Mouse (Mus musculus) forebrain, embryonic 12.5 days (tissue): ENCODE measurements around the gene Ufc1. TPM values are rescaled to one million over a fixed set of nuclear protein-coding genes. Genes with fewer than 3 reads are reported as not detected.
"Not testable (repeated sequence)": the region's sequence is repeated elsewhere in the genome, so short reads cannot be mapped to it uniquely, and the experiment has no call there.

Source experiments
- ATAC-seq: fragments of 200-750 bp; cut with Nextera tagmentation; 2 replicates; pipeline ENCODE4 v1.8.0; 2017; ENCODE audit warnings: moderate TSS enrichment; ENCODE audit not compliant: low FRiP score
- H3K27ac ChIP-seq: fragments of 300-500 bp; sonication (generic); 2 replicates; pipeline ENCODE4 v1.5.1; 2016; ENCODE audit warnings: mild to moderate bottlenecking
- H3K27me3 ChIP-seq: fragments of 300-500 bp; sonication (generic); 2 replicates; pipeline ENCODE4 v1.6.1; 2016; ENCODE audit warnings: mild to moderate bottlenecking
- H3K36me3 ChIP-seq: fragments of 300-500 bp; sonication (generic); replicated peaks from 2 replicates; pipeline ENCODE4 v1.6.1; 2016; ENCODE audit warnings: mild to moderate bottlenecking
- H3K4me1 ChIP-seq: fragments of 300-500 bp; sonication (generic); 2 replicates; pipeline ENCODE4 v1.6.1; 2016
- H3K4me2 ChIP-seq: fragments of 300-500 bp; sonication (generic); 2 replicates; pipeline ENCODE4 v1.6.1; 2016; ENCODE audit warnings: mild to moderate bottlenecking, moderate library complexity
- H3K4me3 ChIP-seq: fragments of 300-500 bp; sonication (generic); replicated peaks from 2 replicates; pipeline ENCODE4 v1.5.1; 2016; ENCODE audit warnings: mild to moderate bottlenecking
- H3K9ac ChIP-seq: fragments of 300-500 bp; sonication (generic); 2 replicates; pipeline ENCODE4 v1.6.1; 2016; ENCODE audit warnings: mild to moderate bottlenecking
- H3K9me3 ChIP-seq: fragments of 300-500 bp; sonication (generic); 2 replicates; pipeline ENCODE4 v1.6.1; 2016
- WGBS: fragments of 180-500 bp; shearing (Covaris S2); methylation state at CpG from one replicate; pipeline ENCODE4 v1.1.7; 2016; 5-methylcytosine and 5-hydroxymethylcytosine counted together
- polyA plus RNA-seq: library from polyadenylated mRNA; unstranded; fragments of >200 nt; fragmentation: Nextera tagmentation; extraction: Ambion mirVana; gene quantifications from 2 replicates; pipeline ENCODE4 v1.2.1, GENCODE M21; 2016

Ufc1 gene
- polyA plus RNA-seq, 1 experiment from 2014 or later, result 98.4 TPM

- H3K9ac ChIP-seq, result no peak overlapping the region
- no peak for ATAC-seq
- H3K4me1 ChIP-seq, result 0 out of 2 replicates have a peak, but pooled peaks cover 4% of the 10 kb centered on the region
- H3K4me2 ChIP-seq, result no peak overlapping the region
- H3K4me3 ChIP-seq, result no peak overlapping the region
- H3K27me3 ChIP-seq, result no peaks in the 10 kb centered on the region
- H3K36me3 ChIP-seq, result 0 out of 2 replicates have a peak, but pooled peaks cover 6% of the 10 kb centered on the region
- no peak overlapping the region for H3K27ac ChIP-seq
- no peaks in the 10 kb centered on the region for H3K9me3 ChIP-seq
Measured at GRCm38 (mm10) chr1:171321415-171321814, 26.6 kb upstream of the Ufc1 start.

GRCm38 (mm10) chr1:171320151-171320550 is 25.3 kb upstream of the Ufc1 start:
- Histone ChIP-seq H3K4me1 (no peaks in the 10 kb centered on the region), H3K4me2 (no peak overlapping the region), H3K9me3 (no peaks in the 10 kb centered on the region), H3K27me3 (no peaks in the 10 kb centered on the region), H3K9ac (no peak overlapping the region), H3K27ac (no peak overlapping the region), H3K36me3 (0 out of 2 replicates have a peak, but pooled peaks cover 3% of the 10 kb centered on the region), H3K4me3 (no peak overlapping the region)
- no peak for ATAC-seq
- WGBS, result 6% methylated on average over 5 of the region's 5 CpGs

- no peak for ATAC-seq
- no peak overlapping the region for H3K4me2 ChIP-seq
- no peak overlapping the region for H3K4me3 ChIP-seq
- 8% methylated on average over 7 of the region's 7 CpGs for WGBS
- H3K27me3 ChIP-seq, result no peaks in the 10 kb centered on the region
- no peaks in the 10 kb centered on the region for H3K9me3 ChIP-seq
- H3K27ac ChIP-seq, result no peak overlapping the region
- H3K9ac ChIP-seq, result no peak overlapping the region
- H3K4me1 ChIP-seq, result no peaks in the 10 kb centered on the region
- H3K36me3 ChIP-seq, result no peaks in the 10 kb centered on the region
Measured at GRCm38 (mm10) chr1:171319748-171320147, 24.9 kb upstream of the Ufc1 start.

GRCm38 (mm10) chr1:171309321-171309720 is 14.5 kb upstream of the Ufc1 start:
- Histone ChIP-seq H3K4me3 (no peak overlapping the region), H3K4me2 (no peak overlapping the region)
- 70% methylated on average over 2 of the region's 2 CpGs for WGBS

GRCm38 (mm10) chr1:171306157-171306556 is 11.3 kb upstream of the Ufc1 start:
- not testable (repeated sequence) for H3K27me3 ChIP-seq, H3K4me3 ChIP-seq, H3K4me2 ChIP-seq, H3K4me1 ChIP-seq, H3K9me3 ChIP-seq, ATAC-seq, H3K9ac ChIP-seq, H3K36me3 ChIP-seq, H3K27ac ChIP-seq
- WGBS, result 75% methylated on average over 5 of the region's 5 CpGs

More at GRCm38 (mm10) chr1:171309321-171309720, 14.5 kb upstream of the Ufc1 start:
- Histone ChIP-seq H3K9ac (no peak overlapping the region), H3K27ac (no peak overlapping the region), H3K27me3 (0 out of 2 replicates have a peak, but pooled peaks cover 2% of the 10 kb centered on the region), H3K36me3 (no peaks in the 10 kb centered on the region), H3K9me3 (no peaks in the 10 kb centered on the region), H3K4me1 (no peaks in the 10 kb centered on the region)
- no peak for ATAC-seq

- no peak overlapping the region for H3K4me2 ChIP-seq
- H3K27me3 ChIP-seq, result peaks cover 30% of the 10 kb centered on the region
- peaks cover 7% of the 10 kb centered on the region for H3K4me1 ChIP-seq
- no peak overlapping the region for H3K27ac ChIP-seq
- no peak overlapping the region for H3K4me3 ChIP-seq
- no peak overlapping the region for H3K9ac ChIP-seq
- no peak for ATAC-seq
- H3K9me3 ChIP-seq, result no peaks in the 10 kb centered on the region
- H3K36me3 ChIP-seq, result no peaks in the 10 kb centered on the region
- 72% methylated on average over 3 of the region's 3 CpGs for WGBS
Measured at GRCm38 (mm10) chr1:171298226-171298625, 3.4 kb upstream of the Ufc1 start.

- ATAC-seq, result peak; percentile 31; the same call in 1 of the 2 replicates
- H3K4me3 ChIP-seq, result peak overlapping the region; percentile 74
- WGBS, result 18% methylated on average over 3 of the region's 3 CpGs
- peaks cover 30% of the 10 kb centered on the region for H3K27me3 ChIP-seq
- H3K4me2 ChIP-seq, result peak overlapping the region; percentile 74
- H3K27ac ChIP-seq, result peak overlapping the region; percentile 93
- H3K9me3 ChIP-seq, result no peaks in the 10 kb centered on the region
- peaks cover under 1% of the 10 kb centered on the region; the same call in 1 of the 2 replicates for H3K36me3 ChIP-seq
- H3K4me1 ChIP-seq, result peaks cover 9% of the 10 kb centered on the region
- peak overlapping the region; percentile 86; the same call in 1 of the 2 replicates for H3K9ac ChIP-seq
Measured at GRCm38 (mm10) chr1:171295063-171295402, 209 bp upstream of the Ufc1 start.

GRCm38 (mm10) chr1:171293906-171294297 is 922 bp downstream of the Ufc1 start:
- 46% methylated on average over 5 of the region's 5 CpGs for WGBS
- Histone ChIP-seq H3K9ac (peak overlapping the region; percentile 86), H3K27me3 (peaks cover 30% of the 10 kb centered on the region), H3K4me2 (peak overlapping the region; percentile 74), H3K4me3 (peak overlapping the region; percentile 74), H3K36me3 (peaks cover 12% of the 10 kb centered on the region), H3K27ac (peak overlapping the region; percentile 93; the same call in 1 of the 2 replicates), H3K9me3 (no peaks in the 10 kb centered on the region), H3K4me1 (peaks cover 9% of the 10 kb centered on the region)
- ATAC-seq, result no peak

- no peak overlapping the region for H3K9ac ChIP-seq
- H3K36me3 ChIP-seq, result peaks cover 17% of the 10 kb centered on the region
- H3K9me3 ChIP-seq, result no peaks in the 10 kb centered on the region
- H3K4me2 ChIP-seq, result peak overlapping the region; percentile 74
- no peak overlapping the region for H3K27ac ChIP-seq
- 90% methylated on average over 3 of the region's 3 CpGs for WGBS
- peaks cover 28% of the 10 kb centered on the region for H3K27me3 ChIP-seq
- H3K4me1 ChIP-seq, result peaks cover 11% of the 10 kb centered on the region
- ATAC-seq, result no peak
- H3K4me3 ChIP-seq, result peak overlapping the region; percentile 74
Measured at GRCm38 (mm10) chr1:171293351-171293750, 1.5 kb downstream of the Ufc1 start.

GRCm38 (mm10) chr1:171288328-171288727 is 6.5 kb downstream of the Ufc1 start:
- H3K36me3 ChIP-seq, result peaks cover 49% of the 10 kb centered on the region
- peak overlapping the region; percentile 91 for H3K4me3 ChIP-seq
- H3K4me2 ChIP-seq, result peak overlapping the region; percentile 63
- H3K9ac ChIP-seq, result peak overlapping the region; percentile 97
- no peaks in the 10 kb centered on the region for H3K27me3 ChIP-seq
- H3K4me1 ChIP-seq, result peaks cover 30% of the 10 kb centered on the region
- H3K27ac ChIP-seq, result peak overlapping the region; percentile 97; the same call in 1 of the 2 replicates
- WGBS, result 65% methylated on average over 4 of the region's 4 CpGs
- H3K9me3 ChIP-seq, result no peaks in the 10 kb centered on the region
- ATAC-seq, result no peak

- Histone ChIP-seq H3K27ac (peak within 1 kb of the TSS; percentile 97), H3K4me2 (peak within 1 kb of the TSS; percentile 63), H3K36me3 (peaks cover 54% of the 10 kb centered on the region), H3K4me3 (peak within 1 kb of the TSS; percentile 91), H3K27me3 (no peaks in the 10 kb centered on the region), H3K9ac (peak within 1 kb of the TSS; percentile 97), H3K4me1 (peaks cover 27% of the 10 kb centered on the region), H3K9me3 (no peaks in the 10 kb centered on the region)
- WGBS, result under 1% methylated on average over 44 of the region's 49 CpGs
- peak; percentile 95 for ATAC-seq
Measured at GRCm38 (mm10) chr1:171287136-171288081, 7.4 kb downstream of the Ufc1 start, which contains the start of gene Usp21. TSS of gene Usp21 (minus strand) at chr1:171287991.

GRCm38 (mm10) chr1:171286517-171286916 is 8.3 kb downstream of the Ufc1 start:
- no peak overlapping the region for H3K27ac ChIP-seq

More at GRCm38 (mm10) chr1:171286517-171286916, 8.3 kb downstream of the Ufc1 start:
- Histone ChIP-seq H3K4me3 (peak overlapping the region; percentile 91), H3K9ac (peak overlapping the region; percentile 97; the same call in 1 of the 2 replicates), H3K27me3 (no peaks in the 10 kb centered on the region), H3K4me2 (peak overlapping the region; percentile 63), H3K4me1 (peaks cover 36% of the 10 kb centered on the region), H3K36me3 (peaks cover 59% of the 10 kb centered on the region), H3K9me3 (no peaks in the 10 kb centered on the region)
- WGBS, result 92% methylated on average over 19 of the region's 19 CpGs
- no peak for ATAC-seq
